Mouse (Mus musculus) heart, embryonic 11.5 days (tissue): ENCODE measurements around the gene Troap. TPM values are rescaled to one million over a fixed set of nuclear protein-coding genes. Genes with fewer than 3 reads are reported as not detected.

Experiments used
- ATAC-seq: fragments of 200-750 bp; cut with Nextera tagmentation; replicated peaks from 2 replicates; pipeline ENCODE4 v1.8.0; 2017; ENCODE audit warnings: moderate library complexity; ENCODE audit not compliant: insufficient number of reproducible peaks, low FRiP score, low TSS enrichment
- H3K27ac ChIP-seq: fragments of 300-500 bp; sonication (generic); 2 replicates; pipeline ENCODE4 v1.5.1; 2014; ENCODE audit warnings: mild to moderate bottlenecking, low read depth, low read length
- H3K27me3 ChIP-seq: fragments of 300-500 bp; sonication (generic); 2 replicates; pipeline ENCODE4 v1.6.1; 2014; ENCODE audit warnings: mild to moderate bottlenecking, low read length, mixed read lengths; ENCODE audit not compliant: control insufficient read depth, insufficient read depth
- H3K36me3 ChIP-seq: fragments of 300-500 bp; sonication (generic); 2 replicates; pipeline ENCODE4 v1.6.1; 2014; ENCODE audit warnings: mild to moderate bottlenecking, low read length, moderate library complexity, mixed read lengths; ENCODE audit not compliant: control insufficient read depth, insufficient read depth
- H3K4me1 ChIP-seq: fragments of 300-500 bp; sonication (generic); 2 replicates; pipeline ENCODE4 v1.6.1; 2014; ENCODE audit warnings: low read length; ENCODE audit not compliant: control insufficient read depth, insufficient read depth
- H3K4me2 ChIP-seq: fragments of 300-500 bp; sonication (generic); 2 replicates; pipeline ENCODE4 v1.6.1; 2014; ENCODE audit warnings: mild to moderate bottlenecking, moderate library complexity
- H3K4me3 ChIP-seq: fragments of 300-500 bp; sonication (generic); 2 replicates; pipeline ENCODE4 v1.5.1; 2014; ENCODE audit warnings: low read depth, low read length
- H3K9ac ChIP-seq: fragments of 300-500 bp; sonication (generic); 2 replicates; pipeline ENCODE4 v1.6.1; 2014; ENCODE audit warnings: mild to moderate bottlenecking, low read depth, low read length, moderate library complexity
- H3K9me3 ChIP-seq: fragments of 300-500 bp; sonication (generic); replicated peaks from 2 replicates; pipeline ENCODE4 v1.6.1; 2016; ENCODE audit warnings: low read length; ENCODE audit not compliant: control insufficient read depth
- WGBS: fragments of 180-500 bp; shearing (Covaris S2); extraction: QIAGEN DNeasy Blood & Tissue Kit; methylation state at CpG from one replicate; pipeline ENCODE4 v1.1.7; 2014; ENCODE audit not compliant: insufficient replicate concordance; 5-methylcytosine and 5-hydroxymethylcytosine counted together
- polyA plus RNA-seq: library from polyadenylated mRNA; unstranded; fragments of >200 nt; fragmentation: Nextera tagmentation; extraction: Ambion mirVana; gene quantifications from 2 replicates; pipeline ENCODE4 v1.2.1, GENCODE M21; 2014

Gene Troap
- polyA plus RNA-seq, 1 experiment from 2014 or later: 22.0 TPM

DNA sequence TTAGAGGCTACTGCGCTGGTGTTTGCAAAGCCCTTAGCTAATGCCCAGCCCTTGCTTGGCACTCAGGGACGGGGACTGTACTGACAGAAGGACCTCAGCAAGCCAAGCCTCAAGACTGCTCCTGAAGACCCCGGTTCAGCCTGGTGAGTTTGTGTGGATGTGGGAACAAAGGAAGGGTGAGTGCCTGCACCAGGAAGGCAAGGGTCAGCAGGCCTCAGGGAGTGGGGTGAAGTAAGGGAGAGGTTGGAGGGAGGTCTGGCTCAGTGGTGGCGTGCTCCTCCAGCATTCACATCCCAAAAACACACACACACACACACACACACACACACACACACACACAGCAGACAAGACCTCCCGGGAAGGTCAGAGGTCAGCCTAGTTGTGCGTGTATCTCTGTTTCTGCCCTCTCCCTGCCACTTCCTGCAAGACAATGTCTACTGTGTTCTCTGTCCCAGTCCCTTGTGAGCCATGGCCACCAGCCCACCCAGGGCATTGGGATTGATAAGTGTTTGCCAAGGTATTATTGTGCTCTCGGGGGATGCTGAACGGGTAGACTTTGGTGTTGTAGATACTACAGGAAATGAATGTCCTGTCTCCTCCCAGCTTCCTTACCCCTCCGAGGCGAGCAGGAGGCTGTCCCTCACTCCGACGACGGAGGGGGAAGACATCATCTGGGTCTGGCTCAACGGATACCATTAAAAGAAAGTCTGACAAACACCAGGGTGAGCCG is 4.0 kb downstream of the Troap start:
- Histone ChIP-seq H3K9ac (peak overlapping the region; percentile 46; the same call in 1 of the 2 replicates), H3K9me3 (no peaks in the 10 kb centered on the region), H3K27ac (no peak overlapping the region), H3K4me3 (no peak overlapping the region), H3K36me3 (peaks cover 10% of the 10 kb centered on the region), H3K4me1 (peaks cover 19% of the 10 kb centered on the region), H3K27me3 (peaks cover 4% of the 10 kb centered on the region; the same call in 1 of the 2 replicates), H3K4me2 (no peak overlapping the region)
- 69% methylated on average over 15 of the region's 15 CpGs for WGBS
- no peak for ATAC-seq

DNA sequence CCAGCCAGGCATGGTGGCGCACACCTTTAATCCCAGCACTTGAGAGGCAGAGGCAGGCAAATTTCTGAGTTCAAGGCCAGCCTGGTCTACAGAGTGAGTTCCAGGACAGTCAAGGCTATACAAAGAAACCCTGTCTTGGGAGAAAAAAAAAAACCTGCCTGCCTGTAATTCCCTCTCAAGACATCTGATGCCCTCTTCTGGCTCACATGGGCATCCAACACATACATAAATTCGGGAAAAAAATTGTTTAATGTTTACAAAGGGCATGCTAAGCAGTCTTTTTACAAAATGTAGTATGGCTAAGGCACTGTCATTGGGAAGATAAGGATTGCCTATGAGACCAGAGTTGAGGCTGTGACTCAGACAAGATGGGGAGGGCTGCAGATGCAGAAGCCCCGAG is 5.4 kb downstream of the Troap start:
- H3K9ac ChIP-seq: no peak overlapping the region
- 77% methylated on average over 3 of the region's 3 CpGs for WGBS

DNA sequence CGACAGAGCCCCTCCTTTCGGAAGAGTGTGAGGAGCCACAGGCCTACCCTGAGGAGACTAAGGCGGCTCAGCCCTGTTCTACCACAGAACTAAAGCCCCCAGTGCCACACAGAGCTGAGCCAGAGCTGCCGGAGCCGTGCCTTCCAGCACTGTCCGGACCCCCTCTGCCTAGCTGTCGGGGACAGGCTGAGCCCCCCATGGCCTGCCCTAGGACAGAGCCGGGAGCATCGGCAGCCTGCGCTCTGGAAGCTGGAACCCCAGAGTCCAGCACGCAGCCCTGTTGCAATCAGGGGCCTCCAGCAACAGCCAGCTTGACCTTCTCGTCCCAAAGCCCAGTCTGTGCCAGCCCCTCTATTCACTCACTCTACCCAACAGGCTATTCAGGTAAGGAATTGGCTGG is 7.9 kb downstream of the Troap start:
- H3K27me3 ChIP-seq: peaks cover 42% of the 10 kb centered on the region
- no peaks in the 10 kb centered on the region for H3K9me3 ChIP-seq
- H3K4me3 ChIP-seq: no peak overlapping the region
- no peak overlapping the region for H3K4me2 ChIP-seq
- H3K4me1 ChIP-seq: peaks cover 15% of the 10 kb centered on the region; the same call in 1 of the 2 replicates
- ATAC-seq: 0 out of 2 replicates have a peak, but pooled peaks have one; percentile 18
- no peak overlapping the region for H3K9ac ChIP-seq
- no peak overlapping the region for H3K27ac ChIP-seq
- WGBS: 95% methylated on average over 12 of the region's 12 CpGs
- H3K36me3 ChIP-seq: peaks cover 10% of the 10 kb centered on the region

More for the DNA sequence above, 5.4 kb downstream of the Troap start:
- ATAC-seq: no peak
- H3K4me3 ChIP-seq: no peak overlapping the region
- H3K27ac ChIP-seq: no peak overlapping the region
- H3K9me3 ChIP-seq: no peaks in the 10 kb centered on the region
- peaks cover 26% of the 10 kb centered on the region for H3K4me1 ChIP-seq
- H3K4me2 ChIP-seq: no peak overlapping the region
- peaks cover 10% of the 10 kb centered on the region for H3K36me3 ChIP-seq
- H3K27me3 ChIP-seq: peaks cover 17% of the 10 kb centered on the region; the same call in 1 of the 2 replicates

DNA sequence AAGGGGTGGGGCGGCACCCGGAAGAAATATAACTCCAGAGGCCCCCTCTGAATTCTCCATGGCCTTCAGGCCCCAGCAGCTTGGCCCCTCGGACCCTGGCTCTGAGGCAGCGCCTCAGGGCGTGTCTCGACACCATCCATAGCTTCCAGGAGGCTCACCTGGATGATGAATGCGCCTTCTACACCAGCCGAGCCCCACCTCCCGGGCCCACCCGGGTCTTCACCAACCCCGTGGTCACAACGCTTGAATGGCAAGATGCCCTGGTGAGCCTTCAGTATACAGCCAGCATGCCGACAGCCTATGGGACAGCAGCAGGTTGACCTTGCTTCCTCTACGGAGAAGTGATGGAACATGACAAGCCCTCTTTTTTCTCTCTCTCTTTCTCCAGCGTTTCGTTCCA is 8.5 kb downstream of the Troap start:
- Histone ChIP-seq H3K4me1 (peaks cover 15% of the 10 kb centered on the region; the same call in 1 of the 2 replicates), H3K4me3 (no peak overlapping the region), H3K27me3 (peaks cover 48% of the 10 kb centered on the region), H3K9me3 (no peaks in the 10 kb centered on the region), H3K4me2 (no peak overlapping the region), H3K36me3 (peaks cover 8% of the 10 kb centered on the region), H3K27ac (no peak overlapping the region), H3K9ac (no peak overlapping the region)
- no peak for ATAC-seq
- WGBS: 91% methylated on average over 16 of the region's 16 CpGs

DNA sequence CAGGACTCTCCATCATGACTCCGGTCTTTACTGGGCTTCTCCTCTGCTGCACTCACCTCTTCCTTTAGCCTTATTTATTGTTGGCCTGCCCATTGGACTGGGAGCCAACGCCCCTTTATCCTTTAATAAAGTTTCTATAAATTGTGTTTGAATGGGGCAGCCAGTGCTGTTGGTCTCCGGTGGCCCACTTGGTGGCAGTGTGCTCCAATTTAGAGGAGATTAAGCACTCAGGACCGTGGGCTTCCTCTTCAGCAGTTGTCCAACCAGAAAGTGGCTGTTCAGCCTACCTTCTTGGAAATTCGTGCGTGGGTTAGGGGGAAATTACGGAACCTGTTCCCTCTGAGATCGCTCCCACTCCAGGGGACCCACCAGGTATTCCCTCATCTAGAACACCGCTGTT is 8.9 kb downstream of the Troap start:
- Histone ChIP-seq H3K4me3 (no peak overlapping the region), H3K27ac (no peak overlapping the region), H3K4me1 (peaks cover 15% of the 10 kb centered on the region; the same call in 1 of the 2 replicates), H3K4me2 (no peak overlapping the region), H3K9me3 (no peaks in the 10 kb centered on the region), H3K36me3 (peaks cover 6% of the 10 kb centered on the region), H3K9ac (no peak overlapping the region), H3K27me3 (peaks cover 52% of the 10 kb centered on the region)
- no peak for ATAC-seq
- WGBS: 66% methylated on average over 9 of the region's 9 CpGs

DNA sequence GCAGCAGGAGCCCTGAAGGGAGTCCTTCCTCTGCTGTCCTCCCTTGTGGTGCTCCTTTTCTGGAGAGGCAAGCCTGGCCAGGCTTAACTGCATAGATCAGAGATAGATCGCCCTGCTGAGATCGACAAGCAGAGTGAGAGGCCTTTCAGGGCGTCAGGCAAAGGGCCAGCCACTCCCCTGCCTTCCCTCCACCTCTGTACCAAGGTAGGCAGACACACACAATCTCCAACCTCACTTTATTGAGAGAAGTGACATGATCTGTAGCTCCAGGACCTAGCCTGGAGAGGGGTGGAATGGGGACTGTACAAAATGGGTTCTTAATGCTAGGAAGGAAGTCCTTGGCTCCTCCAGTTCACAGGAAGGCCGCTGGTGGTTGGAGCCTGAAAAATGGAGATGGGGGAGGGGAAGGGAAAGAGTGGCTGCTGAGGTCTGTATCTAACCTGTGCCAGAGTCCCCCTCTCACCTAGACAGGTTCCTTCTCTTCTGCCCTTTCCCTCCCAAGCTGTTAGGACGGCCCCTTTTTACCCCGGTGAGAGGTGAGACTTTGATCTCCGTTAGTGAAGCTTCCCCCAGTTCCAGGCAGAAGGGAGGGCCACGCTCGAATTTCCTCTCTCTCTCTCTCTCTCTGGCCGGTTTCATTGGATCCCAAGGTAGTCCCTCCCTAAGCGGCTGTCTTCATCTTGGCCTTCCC is 9.6 kb downstream of the Troap start:
- H3K27ac ChIP-seq: no peak overlapping the region
- no peak overlapping the region for H3K9ac ChIP-seq
- peak overlapping the region; percentile 22 for H3K4me3 ChIP-seq
- H3K27me3 ChIP-seq: peaks cover 59% of the 10 kb centered on the region
- no peak for ATAC-seq
- WGBS: 6% methylated on average over 11 of the region's 11 CpGs
- H3K4me2 ChIP-seq: peak overlapping the region; percentile 47
- H3K9me3 ChIP-seq: no peaks in the 10 kb centered on the region
- peaks cover 6% of the 10 kb centered on the region for H3K36me3 ChIP-seq
- H3K4me1 ChIP-seq: peaks cover 18% of the 10 kb centered on the region

DNA sequence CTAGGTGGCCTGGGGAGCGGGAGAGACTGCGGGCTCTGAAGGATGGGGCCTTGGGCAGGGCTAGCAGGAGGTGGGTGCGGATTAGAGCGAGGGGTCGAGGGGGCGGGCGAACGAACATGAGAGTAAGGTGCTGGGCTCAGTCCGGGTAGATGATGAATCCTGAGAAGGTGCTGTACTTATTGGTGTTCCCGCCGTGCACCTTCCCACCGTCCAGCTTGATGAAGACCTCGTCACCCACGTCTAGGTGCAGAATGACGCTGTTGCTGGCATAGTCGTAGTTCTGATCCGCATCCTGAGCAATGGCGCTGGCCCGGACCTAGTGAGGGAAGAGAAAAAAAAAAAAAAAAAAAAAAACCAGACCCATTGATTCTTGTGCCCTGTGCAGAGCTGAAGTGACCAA is 10.2 kb downstream of the Troap start:
- no peak overlapping the region for H3K27ac ChIP-seq
- ATAC-seq: no peak
- 7% methylated on average over 19 of the region's 19 CpGs for whole genome bisulfite sequencing
- no peaks in the 10 kb centered on the region for H3K9me3 ChIP-seq
- H3K4me3 ChIP-seq: peak overlapping the region; percentile 22; the same call in 1 of the 2 replicates
- H3K4me2 ChIP-seq: peak overlapping the region; percentile 47
- H3K4me1 ChIP-seq: peaks cover 19% of the 10 kb centered on the region
- H3K36me3 ChIP-seq: peaks cover 6% of the 10 kb centered on the region
- H3K27me3 ChIP-seq: peaks cover 65% of the 10 kb centered on the region
- no peak overlapping the region for H3K9ac ChIP-seq

DNA sequence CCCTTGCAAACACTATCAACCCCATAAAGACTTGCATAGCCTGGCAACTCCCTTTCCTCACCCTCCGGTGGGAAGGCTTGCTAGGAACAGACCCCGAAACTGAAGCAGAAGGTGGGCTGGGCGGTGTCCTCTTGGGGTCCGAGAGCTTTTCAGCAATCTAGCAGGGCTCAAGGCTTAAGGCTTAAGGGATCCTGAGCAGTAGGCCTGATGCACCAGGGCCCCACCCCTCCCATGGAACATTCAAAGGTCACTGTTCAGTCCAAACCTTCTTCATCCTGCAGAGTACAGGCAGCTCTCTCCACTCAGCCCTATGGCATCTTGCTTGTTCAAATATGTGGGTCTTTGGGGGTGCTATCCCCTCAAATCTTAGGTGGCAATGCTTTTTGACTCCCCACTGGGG is 11.6 kb downstream of the Troap start:
- Histone ChIP-seq H3K9me3 (no peaks in the 10 kb centered on the region), H3K36me3 (peaks cover 6% of the 10 kb centered on the region; the same call in 1 of the 2 replicates), H3K4me1 (peaks cover 19% of the 10 kb centered on the region), H3K9ac (no peak overlapping the region), H3K4me3 (no peak overlapping the region), H3K27me3 (peaks cover 79% of the 10 kb centered on the region), H3K4me2 (no peak overlapping the region), H3K27ac (no peak overlapping the region)
- 67% methylated on average over 4 of the region's 4 CpGs for WGBS
- no peak for ATAC-seq
